Mouse (Mus musculus): ENCODE measurements around the gene Serinc5.

Gene Serinc5

GRCm38 (mm10) chr13:92740671-92741270, 129.9 kb downstream of the Serinc5 start:
- peak; percentile 74 for DNase-seq (ENCODE audit: low read depth, low spot score)

GRCm38 (mm10) chr13:92742886-92743285, 132.0 kb downstream of the Serinc5 start:
- DNase-seq (ENCODE audit: low read depth, low spot score): no peak

GRCm38 (mm10) chr13:92743337-92743736, 132.4 kb downstream of the Serinc5 start:
- no peak for DNase-seq (ENCODE audit: low read depth, low spot score)

- DNase-seq (ENCODE audit: low read depth, low spot score): peak; percentile 78
These were observed 140.2 kb downstream of the Serinc5 start for GRCm38 (mm10) chr13:92750976-92751518.

- peak; percentile 48 for DNase-seq (ENCODE audit: low read depth, low spot score)
These were observed 141.1 kb downstream of the Serinc5 start for GRCm38 (mm10) chr13:92751726-92752565.

- no peak for DNase-seq (ENCODE audit: low read depth, low spot score)
These were observed 142.8 kb downstream of the Serinc5 start for GRCm38 (mm10) chr13:92753676-92754075.

GRCm38 (mm10) chr13:92755036-92755435, 144.1 kb downstream of the Serinc5 start:
- DNase-seq (ENCODE audit: low read depth, low spot score): no peak

GRCm38 (mm10) chr13:92757972-92758585, 147.2 kb downstream of the Serinc5 start:
- DNase-seq (ENCODE audit: low read depth, low spot score): no peak

GRCm38 (mm10) chr13:92759096-92759495, 148.2 kb downstream of the Serinc5 start:
- DNase-seq (ENCODE audit: low read depth, low spot score): no peak

- no peak for DNase-seq (ENCODE audit: low read depth, low spot score)
These were observed 149.6 kb downstream of the Serinc5 start for GRCm38 (mm10) chr13:92760519-92760918.

Data from CD4-positive, CD25-positive, alpha-beta regulatory T cell, adult 2 months (primary cell).